Mouse (Mus musculus) heart, postnatal 14 days (tissue): ENCODE data around the gene Col27a1. TPM values are rescaled to one million over a fixed set of nuclear protein-coding genes. Genes with fewer than 3 reads are reported as not detected.

Source experiments
- DNase-seq, 2 experiments: peaks; one replicate each; pipeline ENCODE4 v3.0.0; 2021 to 2022
- intact Hi-C: fragments of 180-260 bp; cut with DNase I; formaldehyde crosslinking; loops from one replicate; pipeline ENCODE4 v1.15.1; 2025
- total RNA-seq, 2 experiments: library from RNA; stranded (reverse); gene quantifications; 2 replicates each; pipeline ENCODE4 v1.2.3; 2021

Gene Col27a1
- total RNA-seq, 2 experiments from 2014 or later = 2.4 to 3.4 TPM

- no peak for DNase-seq
- intact Hi-C loops = no loop called here
Observed at GRCm38 (mm10) chr4:63254151-63254550, 40.3 kb downstream of the Col27a1 start.

GRCm38 (mm10) chr4:63256371-63256770, 42.6 kb downstream of the Col27a1 start:
- intact Hi-C loops = no loop called here

GRCm38 (mm10) chr4:63257346-63257745, 43.5 kb downstream of the Col27a1 start:
- peak; percentile 13 to 31 for DNase-seq
- intact Hi-C loops = no loop called here

More at GRCm38 (mm10) chr4:63256371-63256770, 42.6 kb downstream of the Col27a1 start:
- DNase-seq = no peak

- no peak for DNase-seq
- intact Hi-C loops = no loop called here
Observed at GRCm38 (mm10) chr4:63258096-63258495, 44.3 kb downstream of the Col27a1 start.

GRCm38 (mm10) chr4:63259066-63259465, 45.3 kb downstream of the Col27a1 start:
- no peak for DNase-seq

GRCm38 (mm10) chr4:63260506-63260905, 46.7 kb downstream of the Col27a1 start:
- peak; percentile 9 to 26 for DNase-seq
- intact Hi-C loops = no loop called here

More at GRCm38 (mm10) chr4:63259066-63259465, 45.3 kb downstream of the Col27a1 start:
- intact Hi-C loops = no loop called here

GRCm38 (mm10) chr4:63262941-63263340, 49.1 kb downstream of the Col27a1 start:
- intact Hi-C loops = no loop called here
- DNase-seq = no peak

- DNase-seq = no peak
- intact Hi-C loops = no loop called here
Observed at GRCm38 (mm10) chr4:63266276-63266675, 52.5 kb downstream of the Col27a1 start.

- intact Hi-C loops = no loop called here
Observed at GRCm38 (mm10) chr4:63267121-63267520, 53.3 kb downstream of the Col27a1 start.

GRCm38 (mm10) chr4:63267586-63267985, 53.8 kb downstream of the Col27a1 start:
- no peak for DNase-seq
- intact Hi-C loops = no loop called here

More at GRCm38 (mm10) chr4:63267121-63267520, 53.3 kb downstream of the Col27a1 start:
- no peak for DNase-seq

- peak; percentile 45 to 61 for DNase-seq
- intact Hi-C loops = no loop called here
Observed at GRCm38 (mm10) chr4:63268777-63269176, 55.0 kb downstream of the Col27a1 start.

GRCm38 (mm10) chr4:63274516-63274915, 60.7 kb downstream of the Col27a1 start:
- DNase-seq = no peak
- intact Hi-C loops = no loop called here

- intact Hi-C loops = no loop called here
- peak; percentile 50 to 51 for DNase-seq
Observed at GRCm38 (mm10) chr4:63275251-63275650, 61.4 kb downstream of the Col27a1 start.

GRCm38 (mm10) chr4:63276571-63276970, 62.8 kb downstream of the Col27a1 start:
- no peak for DNase-seq
- intact Hi-C loops = no loop called here

- intact Hi-C loops = no loop called here
- peak; percentile 56 to 64 for DNase-seq
Observed at GRCm38 (mm10) chr4:63278821-63279220, 65.0 kb downstream of the Col27a1 start.

- intact Hi-C loops = no loop called here
- DNase-seq = peak in 1 of 2 experiments; percentile 26
Observed at GRCm38 (mm10) chr4:63281694-63282093, 67.9 kb downstream of the Col27a1 start.

- intact Hi-C loops = no loop called here
- no peak for DNase-seq
Observed at GRCm38 (mm10) chr4:63283319-63283718, 69.5 kb downstream of the Col27a1 start.

GRCm38 (mm10) chr4:63286034-63286433, 72.2 kb downstream of the Col27a1 start:
- no peak for DNase-seq
- intact Hi-C loops = no loop called here

- intact Hi-C loops = no loop called here
Observed at GRCm38 (mm10) chr4:63288497-63288896, 74.7 kb downstream of the Col27a1 start.

GRCm38 (mm10) chr4:63290081-63290480, 76.3 kb downstream of the Col27a1 start:
- DNase-seq = peak; percentile 48 to 52
- intact Hi-C loops = no loop called here

More at GRCm38 (mm10) chr4:63288497-63288896, 74.7 kb downstream of the Col27a1 start:
- DNase-seq = no peak

GRCm38 (mm10) chr4:63291075-63291474, 77.3 kb downstream of the Col27a1 start:
- intact Hi-C loops = no loop called here
- DNase-seq = peak; percentile 85 to 93

- DNase-seq = no peak
- intact Hi-C loops = no loop called here
Observed at GRCm38 (mm10) chr4:63291658-63292057, 77.9 kb downstream of the Col27a1 start.

- intact Hi-C loops = no loop called here
- DNase-seq = no peak
Observed at GRCm38 (mm10) chr4:63295641-63296040, 81.8 kb downstream of the Col27a1 start.
